Mouse (Mus musculus) megakaryocyte, embryonic 14.5 days (primary cell): ENCODE data around the gene Gpr179. TPM values are rescaled to one million over a fixed set of nuclear protein-coding genes. Genes with fewer than 3 reads are reported as not detected.

Experiments used
- H3K27me3 ChIP-seq: replicated peaks from 2 replicates; pipeline ENCODE3; 2012; ENCODE audit warnings: inconsistent platforms
- H3K36me3 ChIP-seq: replicated peaks from 2 replicates; pipeline ENCODE3; 2012; ENCODE audit warnings: low read length, inconsistent platforms, mixed read lengths
- H3K4me1 ChIP-seq: 2 replicates; pipeline ENCODE4 v1.6.1; 2012; ENCODE audit warnings: inconsistent platforms
- H3K4me3 ChIP-seq: replicated peaks from 2 replicates; pipeline ENCODE3; 2012; ENCODE audit warnings: moderate library complexity, mild to moderate bottlenecking, inconsistent platforms
- H3K9me3 ChIP-seq: 2 replicates; pipeline ENCODE4 v1.6.1; 2012; ENCODE audit warnings: inconsistent platforms
- FLI1 ChIP-seq: IDR thresholded peaks from 2 replicates; pipeline ENCODE4 v1.6.1; 2012; ENCODE audit warnings: low read length, inconsistent platforms, mixed read lengths
- GATA1 ChIP-seq: IDR thresholded peaks from 3 replicates; pipeline ENCODE4 v1.6.1; 2012; ENCODE audit warnings: mixed read lengths, low read length, inconsistent platforms, borderline replicate concordance
- polyA plus RNA-seq: library from polyadenylated mRNA; stranded (reverse); fragments of >175 nt; gene quantifications from 2 replicates; pipeline ENCODE4 v1.2.3, GENCODE M21; 2012; ENCODE audit warnings: low replicate concordance; ENCODE audit not compliant: insufficient read depth

The Gpr179 gene
- polyA plus RNA-seq, 1 experiment = 0.04 TPM

DNA sequence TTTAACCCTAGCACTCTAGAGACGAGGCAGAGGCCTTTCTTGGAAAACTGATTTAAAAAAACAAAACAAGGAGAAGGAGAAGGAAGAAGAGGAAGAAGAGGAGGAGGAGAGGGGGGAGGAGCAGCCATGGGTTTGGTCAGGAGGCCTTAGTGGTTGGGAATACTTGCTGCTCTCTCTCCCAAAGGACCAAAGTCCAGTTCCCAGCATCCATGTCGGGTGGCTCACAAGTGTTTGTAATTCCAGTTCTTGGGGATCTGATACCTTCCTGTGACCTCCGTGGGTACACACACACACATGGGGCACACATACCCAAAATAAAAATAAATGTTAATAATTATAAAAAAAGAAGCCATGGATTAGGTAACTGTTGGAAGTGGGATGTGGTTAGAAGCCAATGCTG lies 28.2 kb upstream of the Gpr179 start:
- no peaks in the 10 kb centered on the region for H3K9me3 ChIP-seq
- TF ChIP-seq FLI1 (no peak), GATA1 (no peak)
- H3K4me3 ChIP-seq = no peak overlapping the region
- peaks cover 73% of the 10 kb centered on the region for H3K36me3 ChIP-seq
- no peaks in the 10 kb centered on the region for H3K27me3 ChIP-seq
- H3K4me1 ChIP-seq = no peaks in the 10 kb centered on the region

DNA sequence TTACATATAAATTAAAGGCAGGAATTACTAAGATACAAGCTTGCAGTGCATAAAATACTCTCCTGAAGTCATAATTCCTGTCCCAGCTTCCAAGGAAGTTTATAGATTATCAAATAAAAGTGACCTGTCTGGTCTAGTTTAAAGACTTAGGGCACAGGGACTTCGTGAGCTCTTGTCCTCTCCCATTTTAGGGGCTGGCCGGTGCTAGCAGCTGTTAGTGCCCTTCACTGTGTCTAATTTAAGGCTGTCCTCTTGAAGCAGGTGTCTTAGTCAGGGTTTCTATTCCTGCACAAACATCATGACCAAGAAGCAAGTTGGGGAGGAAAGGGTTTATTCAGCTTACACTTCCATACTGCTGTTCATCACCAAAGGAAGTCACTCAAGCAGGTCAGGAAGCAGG lies 21.5 kb upstream of the Gpr179 start:
- TF ChIP-seq FLI1 = no peak
- no peak for TF ChIP-seq GATA1
- no peaks in the 10 kb centered on the region for H3K9me3 ChIP-seq

DNA sequence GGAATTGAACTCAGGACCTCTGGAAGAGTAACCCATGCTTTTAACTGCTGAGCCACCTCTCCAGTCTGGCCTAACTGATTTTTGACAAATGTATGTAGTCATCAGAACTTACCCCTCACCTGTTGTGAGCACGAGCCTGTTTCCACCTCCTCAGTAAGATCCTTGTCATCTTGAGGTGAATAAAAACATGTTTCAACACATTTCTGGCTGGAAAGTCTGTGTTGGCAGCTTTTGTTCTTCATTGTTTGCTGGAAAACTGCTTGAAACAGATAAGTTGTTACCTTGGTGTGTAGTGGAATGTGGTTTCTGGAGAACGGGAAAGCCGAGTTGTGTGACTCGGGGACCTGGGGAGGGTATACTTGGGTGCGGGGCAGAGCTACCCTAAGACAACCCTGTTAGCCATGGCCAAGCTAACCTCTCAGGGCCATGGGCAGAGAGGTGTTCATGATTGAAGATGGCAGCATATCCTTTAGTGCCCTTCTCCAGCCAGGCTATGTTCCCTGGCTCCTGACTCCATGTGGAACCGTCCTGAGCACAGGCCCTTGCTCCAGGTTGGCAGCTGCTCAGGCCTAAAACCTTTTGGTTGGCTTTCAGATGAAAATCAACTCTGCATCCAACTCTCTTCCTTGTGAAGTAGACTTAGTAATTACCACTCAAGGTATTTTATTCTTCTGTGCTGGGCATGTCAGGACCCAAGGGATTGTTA lies 20.4 kb upstream of the Gpr179 start:
- Histone ChIP-seq H3K27me3 (no peaks in the 10 kb centered on the region), H3K4me1 (peaks cover 26% of the 10 kb centered on the region), H3K4me3 (no peak overlapping the region), H3K36me3 (peaks cover 53% of the 10 kb centered on the region), H3K9me3 (no peaks in the 10 kb centered on the region)
- TF ChIP-seq GATA1 (no peak), FLI1 (no peak)

More for the DNA sequence above, 21.5 kb upstream of the Gpr179 start:
- peaks cover 59% of the 10 kb centered on the region for H3K36me3 ChIP-seq
- no peaks in the 10 kb centered on the region for H3K27me3 ChIP-seq
- no peak overlapping the region for H3K4me3 ChIP-seq
- peaks cover 17% of the 10 kb centered on the region for H3K4me1 ChIP-seq

DNA sequence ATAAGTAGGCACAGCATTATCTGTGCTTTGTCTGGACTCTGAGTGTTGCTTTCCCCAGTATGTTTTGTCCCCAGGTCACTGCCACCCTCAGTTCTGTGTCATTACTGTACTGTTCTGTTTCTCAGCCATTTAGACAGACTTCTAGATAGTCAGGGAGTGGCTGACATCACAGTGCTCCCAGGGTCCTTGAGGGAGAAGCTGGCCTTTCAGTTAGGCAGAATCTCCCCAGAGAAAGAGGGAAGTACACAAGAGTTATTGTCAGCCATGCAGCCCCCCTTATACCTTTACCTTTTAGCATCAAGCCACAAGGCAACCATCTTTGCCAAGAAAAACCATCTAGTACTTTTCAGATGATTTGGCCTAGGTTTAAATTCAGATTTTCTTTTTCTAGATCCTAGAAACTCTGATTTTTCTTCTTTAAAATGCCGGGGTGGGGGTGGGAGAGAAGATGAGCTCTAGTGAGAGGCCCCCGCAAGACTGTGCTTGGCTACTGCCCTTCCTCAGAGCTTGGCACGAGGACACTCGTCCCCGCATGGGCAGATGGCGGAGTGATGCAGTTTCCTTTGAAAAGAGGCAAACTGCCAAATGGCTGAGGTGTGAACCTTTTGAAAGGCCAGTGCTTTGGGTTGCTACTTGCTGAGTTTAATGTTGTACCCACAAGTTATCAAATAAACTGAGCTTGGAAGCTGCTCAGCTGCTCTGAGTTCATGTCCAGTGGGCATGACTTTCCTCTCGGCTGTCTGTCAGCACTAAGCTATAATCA lies 18.6 kb upstream of the Gpr179 start:
- Histone ChIP-seq H3K4me3 (no peak overlapping the region), H3K4me1 (peaks cover 34% of the 10 kb centered on the region), H3K9me3 (no peaks in the 10 kb centered on the region), H3K27me3 (no peaks in the 10 kb centered on the region), H3K36me3 (peaks cover 39% of the 10 kb centered on the region)
- TF ChIP-seq GATA1 = no peak
- no peak for TF ChIP-seq FLI1

DNA sequence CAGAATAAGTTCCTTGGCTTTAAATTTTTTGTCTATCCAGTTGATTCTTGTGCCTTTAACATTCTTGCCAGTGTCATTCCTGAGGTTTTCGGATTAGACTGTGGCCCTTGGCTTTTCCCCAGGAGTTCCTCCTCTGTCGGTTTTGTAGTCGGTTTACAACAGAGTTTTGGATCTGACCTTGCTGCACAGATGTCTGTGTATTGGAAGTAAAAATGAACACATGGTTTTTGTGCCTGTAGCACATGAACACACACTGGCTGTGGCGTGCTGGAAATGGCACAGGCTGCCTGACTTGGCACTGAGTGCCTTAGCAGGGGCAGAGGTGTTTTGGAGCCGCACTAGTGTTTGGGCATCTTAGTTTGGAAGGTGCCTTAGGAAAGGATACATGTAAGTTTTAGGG lies 16.6 kb upstream of the Gpr179 start:
- no peak overlapping the region for H3K4me3 ChIP-seq
- peaks cover 50% of the 10 kb centered on the region for H3K4me1 ChIP-seq
- H3K9me3 ChIP-seq = no peaks in the 10 kb centered on the region
- H3K27me3 ChIP-seq = no peaks in the 10 kb centered on the region
- no peak for TF ChIP-seq GATA1
- TF ChIP-seq FLI1 = no peak
- H3K36me3 ChIP-seq = peaks cover 24% of the 10 kb centered on the region

DNA sequence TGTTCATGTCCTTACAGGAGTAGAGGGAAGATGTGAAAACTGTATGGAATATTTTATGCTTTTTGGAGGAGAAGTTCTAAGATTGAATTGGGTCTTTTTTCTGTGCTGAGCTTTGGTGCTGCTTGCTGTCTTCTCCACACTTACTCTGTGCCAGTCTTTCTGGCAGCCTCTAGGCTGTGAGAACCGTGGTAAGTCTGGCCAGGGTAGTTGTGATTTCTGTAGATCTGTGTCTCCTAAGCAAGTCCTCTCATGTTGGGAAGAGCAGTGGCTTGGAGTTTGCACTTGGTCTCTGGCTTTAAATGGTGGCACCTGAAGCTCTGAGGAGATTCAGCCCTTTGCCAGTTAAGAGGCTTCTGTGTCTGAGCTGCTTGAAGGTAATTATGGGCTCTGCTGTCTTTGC lies 13.7 kb upstream of the Gpr179 start:
- Histone ChIP-seq H3K36me3 (peaks cover 10% of the 10 kb centered on the region), H3K4me1 (peaks cover 53% of the 10 kb centered on the region), H3K9me3 (no peaks in the 10 kb centered on the region), H3K4me3 (no peak overlapping the region), H3K27me3 (no peaks in the 10 kb centered on the region)
- no peak for TF ChIP-seq GATA1
- TF ChIP-seq FLI1 = no peak

DNA sequence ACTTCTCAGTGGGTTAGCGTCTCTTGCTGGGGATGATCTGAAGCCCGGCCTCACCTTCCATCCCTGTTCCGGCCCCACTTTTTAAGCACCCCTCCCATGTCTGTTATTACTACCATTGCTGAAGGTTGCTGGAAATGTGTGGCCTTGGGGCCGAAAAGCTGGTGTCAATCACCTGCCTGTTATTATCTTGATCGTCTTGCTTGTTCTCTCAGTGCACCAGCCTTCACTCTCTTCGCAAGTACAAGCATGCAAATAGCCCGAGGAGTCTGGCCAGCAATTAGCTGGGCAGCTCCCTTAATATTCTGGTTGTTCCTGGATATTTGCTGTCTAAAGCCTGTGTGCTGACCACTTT lies 11.7 kb upstream of the Gpr179 start:
- H3K4me1 ChIP-seq = peaks cover 48% of the 10 kb centered on the region
- H3K9me3 ChIP-seq = no peaks in the 10 kb centered on the region
- no peak for TF ChIP-seq GATA1
- TF ChIP-seq FLI1 = no peak
- peaks cover 10% of the 10 kb centered on the region for H3K36me3 ChIP-seq
- H3K27me3 ChIP-seq = no peaks in the 10 kb centered on the region
- H3K4me3 ChIP-seq = peak overlapping the region; percentile 96

DNA sequence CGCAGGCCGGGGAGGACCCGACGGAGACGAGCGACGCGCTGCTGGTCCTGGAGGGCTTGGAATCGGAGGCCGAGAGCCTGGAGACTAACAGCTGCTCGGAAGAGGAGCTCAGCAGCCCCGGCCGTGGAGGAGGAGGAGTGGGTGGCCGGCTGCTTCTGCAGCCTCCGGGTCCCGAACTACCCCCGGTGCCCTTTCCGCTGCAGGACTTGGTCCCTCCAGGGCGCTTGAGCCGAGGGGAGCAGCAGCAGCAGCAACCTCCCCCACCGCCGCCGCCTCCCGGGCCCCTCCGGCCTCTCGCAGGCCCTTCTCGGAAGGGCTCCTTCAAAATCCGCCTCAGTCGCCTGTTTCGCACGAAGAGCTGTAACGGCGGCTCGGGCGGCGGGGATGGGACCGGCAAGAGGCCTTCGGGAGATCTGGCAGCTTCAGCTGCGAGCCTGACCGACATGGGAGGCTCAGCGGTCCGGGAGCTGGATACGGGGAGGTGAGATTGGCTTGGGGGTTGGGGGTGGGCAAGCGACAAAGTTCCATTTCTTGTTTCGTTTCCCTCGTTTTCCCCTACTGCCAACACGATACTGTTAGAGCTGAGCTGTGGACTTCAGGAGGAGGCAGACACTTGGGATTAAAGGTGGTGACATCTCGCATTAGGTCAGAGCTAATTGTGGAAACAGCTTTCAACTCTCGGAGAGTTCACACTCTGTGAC lies 11.2 kb upstream of the Gpr179 start:
- TF ChIP-seq GATA1 (no peak), FLI1 (no peak)
- Histone ChIP-seq H3K4me3 (peak overlapping the region; percentile 96), H3K9me3 (no peaks in the 10 kb centered on the region), H3K27me3 (no peaks in the 10 kb centered on the region), H3K36me3 (peaks cover 6% of the 10 kb centered on the region), H3K4me1 (peaks cover 43% of the 10 kb centered on the region)

DNA sequence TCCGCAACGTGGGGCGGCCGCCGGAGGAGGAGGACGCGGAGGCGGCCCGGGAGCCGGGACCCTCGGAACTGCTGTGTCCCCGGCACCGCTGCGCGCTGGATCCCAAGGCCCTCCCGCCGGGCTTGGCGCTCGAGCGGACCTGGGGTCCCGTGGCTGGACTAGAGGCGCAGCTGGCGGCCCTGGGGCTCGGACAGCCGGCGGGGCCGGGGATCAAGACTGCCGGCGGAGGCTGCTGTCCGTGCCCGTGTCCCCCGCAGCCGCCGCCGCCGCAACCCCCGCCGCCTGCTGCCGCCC lies 10.7 kb upstream of the Gpr179 start:
- TF ChIP-seq FLI1 (no peak), GATA1 (no peak)
- peaks cover 4% of the 10 kb centered on the region for H3K36me3 ChIP-seq
- peak overlapping the region; percentile 96 for H3K4me3 ChIP-seq
- peaks cover 38% of the 10 kb centered on the region for H3K4me1 ChIP-seq
- H3K27me3 ChIP-seq = no peaks in the 10 kb centered on the region
- no peaks in the 10 kb centered on the region for H3K9me3 ChIP-seq
